Mouse (Mus musculus): ENCODE data around the gene Dlg3.

Dlg3 gene

GRCm38 (mm10) chrX:100797370-100797769, 29.8 kb downstream of the Dlg3 start:
- no peak for DNase-seq (ENCODE audit: low read depth, low spot score)

- no peak for DNase-seq (ENCODE audit: low read depth, low spot score)
Observed at GRCm38 (mm10) chrX:100797851-100798527, 30.5 kb downstream of the Dlg3 start.

GRCm38 (mm10) chrX:100800643-100801042, 33.1 kb downstream of the Dlg3 start:
- no peak for DNase-seq (ENCODE audit: low read depth, low spot score)

GRCm38 (mm10) chrX:100802034-100802433, 34.5 kb downstream of the Dlg3 start:
- DNase-seq (ENCODE audit: low read depth, low spot score) = no peak

- DNase-seq (ENCODE audit: low read depth, low spot score) = no peak
Observed at GRCm38 (mm10) chrX:100811129-100811528, 43.6 kb downstream of the Dlg3 start.

- no peak for DNase-seq (ENCODE audit: low read depth, low spot score)
Observed at GRCm38 (mm10) chrX:100814139-100814538, 46.6 kb downstream of the Dlg3 start.

GRCm38 (mm10) chrX:100815766-100816165, 48.2 kb downstream of the Dlg3 start:
- DNase-seq (ENCODE audit: low read depth, low spot score) = no peak

GRCm38 (mm10) chrX:100818681-100819080, 51.2 kb downstream of the Dlg3 start:
- DNase-seq (ENCODE audit: low read depth, low spot score) = no peak

- DNase-seq (ENCODE audit: low read depth, low spot score) = peak; percentile 3
Observed at GRCm38 (mm10) chrX:100821149-100821548, 53.6 kb downstream of the Dlg3 start.

GRCm38 (mm10) chrX:100825557-100825956, 58.0 kb downstream of the Dlg3 start:
- no peak for DNase-seq (ENCODE audit: low read depth, low spot score)

GRCm38 (mm10) chrX:100832806-100833205, 65.3 kb downstream of the Dlg3 start:
- no peak for DNase-seq (ENCODE audit: low read depth, low spot score)

- DNase-seq (ENCODE audit: low read depth, low spot score) = no peak
Observed at GRCm38 (mm10) chrX:100839211-100839610, 71.7 kb downstream of the Dlg3 start.

Measured in embryo, embryonic 11.5 days (tissue).